Mouse (Mus musculus) skeletal muscle tissue, postnatal 0 days (tissue): ENCODE results near the gene Ms4a13. TPM values are rescaled to one million over a fixed set of nuclear protein-coding genes. Genes with fewer than 3 reads are reported as not detected.

Experiments used
- polyA plus RNA-seq: library from polyadenylated mRNA; unstranded; fragments of >200 nt; fragmentation: Nextera tagmentation; extraction: Ambion mirVana; gene quantifications from 2 replicates; pipeline ENCODE4 v1.2.1, GENCODE M21; 2015

The Ms4a13 gene
- polyA plus RNA-seq: not detected in 2 replicates

DNA sequence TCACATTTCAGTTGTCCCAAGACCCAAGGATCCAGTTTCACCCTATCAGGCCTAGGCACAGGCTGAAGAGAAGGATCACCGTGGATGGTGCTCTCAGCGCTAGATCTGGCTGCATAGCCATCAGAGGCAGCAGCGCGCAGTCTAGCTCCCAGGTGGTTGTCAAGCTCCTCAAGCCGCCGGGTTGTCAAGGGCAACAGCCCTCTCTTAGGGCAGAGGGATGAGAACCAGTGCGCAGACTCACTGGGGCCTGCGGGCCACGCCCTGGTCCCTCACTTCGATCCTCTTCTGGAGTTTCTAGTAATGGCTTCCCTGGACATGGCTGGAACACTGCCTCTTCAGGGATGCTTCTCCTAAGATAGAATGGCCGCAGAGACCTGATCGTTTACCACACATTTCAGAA, at the start of gene Ms4a13:
Gene Ms4a13 (minus strand): TSS at position 192 of the 400 bp plus-strand sequence.

GRCm38 (mm10) chr19:11232348-11232747, 35.8 kb upstream of the Ms4a13 start, which contains the start of gene Ms4a12:
Gene Ms4a12, minus strand, starts transcription at chr19:11232448.

GRCm38 (mm10) chr19:11165172-11165571, 31.4 kb downstream of the Ms4a13 start, which contains the start of gene 1700025F22Rik:
Gene 1700025F22Rik, minus strand, starts transcription at chr19:11165320.

DNA sequence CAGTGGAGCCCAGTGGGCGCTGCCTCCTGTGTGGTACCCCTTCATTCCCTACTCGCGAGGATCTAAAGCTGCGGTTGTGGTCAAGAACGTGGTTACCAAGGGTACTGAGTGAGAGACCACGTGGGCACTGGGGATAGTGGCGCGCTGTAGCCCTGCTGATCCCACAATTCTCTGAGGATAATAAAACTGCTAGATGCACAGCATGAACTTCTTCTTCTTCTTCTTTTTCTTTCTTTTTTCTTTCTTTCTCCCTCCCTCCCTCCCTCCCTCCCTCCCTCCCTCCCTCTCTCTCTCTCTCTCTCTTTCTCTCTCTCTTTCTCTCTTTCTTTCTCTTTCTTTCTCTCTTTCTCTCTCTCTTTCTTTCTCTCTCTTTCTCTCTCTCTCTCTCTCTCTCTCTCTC, 65.8 kb downstream of the Ms4a13 start, which contains the start of gene 1700017D01Rik:
Gene 1700017D01Rik (minus strand): TSS at position 101 of the 400 bp plus-strand sequence.

Other genes starting within 250 kb of the Ms4a13 start
- 31.4 and 33.0 TPM in 2 replicates for gene Ccdc86, start 247.5 kb downstream of the Ms4a13 start, polyA plus RNA-seq
- gene Ms4a10, start 222.1 kb downstream of the Ms4a13 start, polyA plus RNA-seq: 0.26 and 0.83 TPM in 2 replicates
- not detected in 2 replicates for gene Ms4a15, start 203.5 kb downstream of the Ms4a13 start, polyA plus RNA-seq
- gene Ms4a18, start 178.7 kb downstream of the Ms4a13 start, polyA plus RNA-seq: not detected in 2 replicates
- 0.49 TPM in 1 of 2 replicates, not detected in the other for gene Ms4a8a, start 115.6 kb downstream of the Ms4a13 start, polyA plus RNA-seq
- gene 1700017D01Rik, start 65.9 kb downstream of the Ms4a13 start, polyA plus RNA-seq: not detected in 2 replicates
- gene 1700025F22Rik, start 31.4 kb downstream of the Ms4a13 start, polyA plus RNA-seq: not detected in 2 replicates
- not detected in 2 replicates for gene Ms4a12, start 35.7 kb upstream of the Ms4a13 start, polyA plus RNA-seq
- 0.04 and 0.06 TPM in 2 replicates for gene Ms4a1, start 69.5 kb upstream of the Ms4a13 start, polyA plus RNA-seq
- gene Ms4a5, start 87.1 kb upstream of the Ms4a13 start, polyA plus RNA-seq: not detected in 2 replicates
- 0.17 TPM in 2 replicates for gene Ms4a14, start 117.7 kb upstream of the Ms4a13 start, polyA plus RNA-seq
- gene Ms4a7, start 139.4 kb upstream of the Ms4a13 start, polyA plus RNA-seq: 10.7 and 15.8 TPM in 2 replicates
- 11.3 and 13.8 TPM in 2 replicates for gene Ms4a4a, start 178.8 kb upstream of the Ms4a13 start, polyA plus RNA-seq
- 0.76 and 1.0 TPM in 2 replicates for gene Ms4a4c, start 208.0 kb upstream of the Ms4a13 start, polyA plus RNA-seq
- gene Ms4a4b, start 246.8 kb upstream of the Ms4a13 start, polyA plus RNA-seq: 0.52 and 0.53 TPM in 2 replicates